Comparison of ENCODE assay signal across 9 mouse cellular contexts in genomic region chr10:82893872-82894650, GRCm38 (mm10). TPM values are rescaled to one million over a fixed set of nuclear protein-coding genes. Genes with fewer than 3 reads are reported as not detected.
DNase-seq lines count a peak whose midpoint lies in the region; ATAC-seq and TF ChIP-seq lines count a peak whose summit lies in the region.
"Had no signal": no experiment of that assay in that cellular context is flagged by ENCODE, and none has a peak within 500 bp of the region (broad histone marks: within the 10 kb centered on the region; RNA-seq: fewer than 3 reads in every experiment).

No protein-coding gene starts in this region.

- no peak overlapping the region for H3K9ac ChIP-seq in lung, embryonic 14.5 days
- no peak overlapping the region for H3K9ac ChIP-seq in hindbrain, embryonic 16.5 days (ENCODE audit: low read depth, low read length)

- ATAC-seq in lung, embryonic 14.5 days (ENCODE audit: insufficient read depth), result no peak
- no peak for ATAC-seq in hindbrain, embryonic 16.5 days
- no peak for ATAC-seq in granulocyte monocyte progenitor cell, adult 5-6 weeks (replicated peaks; ENCODE audit: poor library complexity, severe bottlenecking)

- no peak overlapping the region for H3K4me3 ChIP-seq in lung, embryonic 14.5 days (ENCODE audit: low read depth, low read length)
- no peak overlapping the region for H3K4me3 ChIP-seq in hindbrain, embryonic 16.5 days (ENCODE audit: low read length)

- peaks cover 88% of the 10 kb centered on the region for H3K36me3 ChIP-seq in lung, embryonic 14.5 days (ENCODE audit: insufficient read depth)
- H3K36me3 ChIP-seq in hindbrain, embryonic 16.5 days (ENCODE audit: control insufficient read depth, insufficient read depth, low read length), result peaks cover 35% of the 10 kb centered on the region

- H3K4me1 ChIP-seq in lung, embryonic 14.5 days (ENCODE audit: insufficient read depth), result no peaks in the 10 kb centered on the region
- no peaks in the 10 kb centered on the region for H3K4me1 ChIP-seq in hindbrain, embryonic 16.5 days (ENCODE audit: control insufficient read depth, insufficient read depth, low read depth, low read length)

- no peak overlapping the region for H3K4me2 ChIP-seq in lung, embryonic 14.5 days
- no peak overlapping the region for H3K4me2 ChIP-seq in hindbrain, embryonic 16.5 days (ENCODE audit: low read length)

- no peak for TF ChIP-seq CTCF in lung, embryonic 14.5 days (IDR thresholded peaks at IDR 0.05; ENCODE audit: low read depth)

- no peak overlapping the region for H3K27ac ChIP-seq in lung, embryonic 14.5 days (ENCODE audit: low read depth)
- peak overlapping the region; percentile 46; the same call in 1 of the 2 replicates for H3K27ac ChIP-seq in hindbrain, embryonic 16.5 days (ENCODE audit: low read depth, low read length)

- no peaks in the 10 kb centered on the region for H3K27me3 ChIP-seq in lung, embryonic 14.5 days (ENCODE audit: insufficient read depth, low read length)
- H3K27me3 ChIP-seq in hindbrain, embryonic 16.5 days (replicated peaks; ENCODE audit: control insufficient read depth, insufficient read depth, low read length), result no peaks in the 10 kb centered on the region

- 64% methylated on average over 18 of the region's 18 CpGs for WGBS in lung, embryonic 14.5 days
- WGBS in hindbrain, embryonic 16.5 days, result 65% methylated on average over 18 of the region's 18 CpGs

- peak; percentile 37 for DNase-seq in lung, embryonic 14.5 days
- no peak for DNase-seq in lung, postnatal 4 days
- peak; percentile 85 for DNase-seq in brain, adult 2 months (ENCODE audit: low read depth, low spot score)
- DNase-seq in right cerebral cortex, postnatal 25 days, result peak; percentile 53
- no peak for DNase-seq in cerebellum, postnatal 14 days
- DNase-seq: heart, postnatal 14 days; lung, postnatal 10 days had no signal

- no peaks in the 10 kb centered on the region for H3K9me3 ChIP-seq in lung, embryonic 14.5 days (ENCODE audit: low read depth, low read length)
- no peaks in the 10 kb centered on the region for H3K9me3 ChIP-seq in hindbrain, embryonic 16.5 days (ENCODE audit: control insufficient read depth, low read length)

RNA-seq across cellular contexts. Expression of gene Eid3, which starts 27.6 kb away (rescaled TPM):
- polyA plus RNA-seq in lung, embryonic 14.5 days (2014; fragmentation: Nextera tagmentation; extraction: Ambion mirVana), result 0.43 and 0.50 TPM in 2 replicates
- polyA plus RNA-seq in hindbrain, embryonic 16.5 days (2015; fragmentation: Nextera tagmentation; extraction: Ambion mirVana), result 0.35 TPM in 2 replicates
- total RNA-seq in granulocyte monocyte progenitor cell, adult 5-6 weeks (2014; fragmentation: Nextera tagmentation), result 2.5 and 3.7 TPM in 2 replicates
- 2.2 and 2.6 TPM in 2 replicates for total RNA-seq in granulocyte monocyte progenitor cell, adult 5-6 weeks (2017)

Comparison
In these comparisons a context has a peak if more than half of its experiments do, and no peak if none do; other contexts are left out.
1. DNase-seq: peak in lung, embryonic 14.5 days (single experiment), brain, adult 2 months (single experiment) and right cerebral cortex, postnatal 25 days (single experiment); none in lung, postnatal 4 days (0 of 2) and cerebellum, postnatal 14 days (0 of 2).